Mouse (Mus musculus): ENCODE data around the gene Vmn1r15. TPM values are rescaled to one million over a fixed set of nuclear protein-coding genes. Genes with fewer than 3 reads are reported as not detected.

Gene Vmn1r15
- polyA plus RNA-seq (2011; ENCODE audit: insufficient read depth, insufficient read length, low read depth, missing spikeins) = 0.33 TPM in 1 of 2 replicates, not detected in the other

DNA sequence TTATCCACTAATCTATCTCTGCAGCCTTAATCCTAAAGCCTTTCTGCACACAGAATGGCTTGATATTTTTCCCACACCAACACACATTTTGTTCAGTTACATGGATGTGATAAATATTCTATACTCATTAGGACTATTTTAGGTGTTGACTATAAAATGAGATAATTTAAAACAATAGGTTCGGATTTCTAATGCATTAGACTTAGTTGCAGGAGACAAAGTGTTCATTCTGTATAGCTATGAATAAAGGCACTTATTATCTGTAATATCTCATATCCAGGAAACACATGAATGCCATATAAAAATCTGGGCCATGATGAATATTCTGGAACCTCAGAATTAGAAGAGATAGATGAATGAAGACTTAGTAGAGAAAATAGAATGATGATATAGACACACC, at the start of gene Vmn1r15:
Gene Vmn1r15, plus strand, starts transcription at position 301 of the 400 bp plus-strand sequence.
- no peaks in the 10 kb centered on the region for H3K4me1 ChIP-seq (ENCODE audit: control insufficient read depth, insufficient read depth, low read length)
- H3K27ac ChIP-seq (ENCODE audit: insufficient read depth, low read length) = no peak within 1 kb of the TSS
- H3K27me3 ChIP-seq (ENCODE audit: control insufficient read depth, insufficient read depth, low read length, poor library complexity, severe bottlenecking) = no peaks in the 10 kb centered on the region
- TF ChIP-seq CTCF (IDR thresholded peaks at IDR 0.05; ENCODE audit: low read depth, low read length) = no peak
- no peak for TF ChIP-seq POLR2A (IDR thresholded peaks at IDR 0.05; ENCODE audit: insufficient read depth, low read length)
- no peak for TF ChIP-seq EP300 (IDR thresholded peaks at IDR 0.05; ENCODE audit: insufficient read depth, low read depth, low read length)
- no peaks in the 10 kb centered on the region for H3K9me3 ChIP-seq (replicated peaks; ENCODE audit: control insufficient read depth, insufficient read depth, low read length, poor library complexity, severe bottlenecking)
- H3K4me3 ChIP-seq (ENCODE audit: low read depth, low read length) = no peak within 1 kb of the TSS
- H3K36me3 ChIP-seq (ENCODE audit: control insufficient read depth, insufficient read depth, low read length, poor library complexity, severe bottlenecking) = no peaks in the 10 kb centered on the region
- H3K9ac ChIP-seq (ENCODE audit: low read depth, poor library complexity, severe bottlenecking) = no peak within 1 kb of the TSS

DNA sequence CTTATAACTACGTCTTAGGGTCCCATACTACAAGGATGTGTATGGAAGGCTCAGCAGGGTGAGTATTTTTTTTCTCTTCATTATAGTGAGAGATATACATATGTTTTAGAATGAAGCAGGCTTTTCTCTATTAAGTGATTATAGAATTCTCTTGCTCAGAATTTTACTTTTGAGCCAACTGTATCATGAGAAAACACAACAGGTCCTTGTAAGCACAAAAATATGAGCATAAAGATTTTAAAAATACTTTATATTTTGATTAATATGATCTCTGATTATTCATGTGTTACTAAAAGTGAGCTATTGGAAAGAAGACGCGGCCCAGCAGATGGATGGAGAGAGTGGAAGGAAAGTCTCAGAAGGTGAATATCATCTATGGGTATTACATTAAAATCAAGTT, 26.4 kb upstream of the Vmn1r15 start, which contains the start of gene Vmn1r14:
Gene Vmn1r14, plus strand, starts transcription at position 301 of the 400 bp plus-strand sequence.
- no peaks in the 10 kb centered on the region for H3K9me3 ChIP-seq (replicated peaks; ENCODE audit: control insufficient read depth, insufficient read depth, low read length, poor library complexity, severe bottlenecking)
- H3K4me3 ChIP-seq (ENCODE audit: low read depth, low read length) = no peak within 1 kb of the TSS
- H3K27me3 ChIP-seq (ENCODE audit: control insufficient read depth, insufficient read depth, low read length, poor library complexity, severe bottlenecking) = no peaks in the 10 kb centered on the region
- no peaks in the 10 kb centered on the region for H3K4me1 ChIP-seq (ENCODE audit: control insufficient read depth, insufficient read depth, low read length)
- H3K36me3 ChIP-seq (ENCODE audit: control insufficient read depth, insufficient read depth, low read length, poor library complexity, severe bottlenecking) = no peaks in the 10 kb centered on the region
- no peak within 1 kb of the TSS for H3K9ac ChIP-seq (ENCODE audit: low read depth, poor library complexity, severe bottlenecking)
- no peak for TF ChIP-seq POLR2A (IDR thresholded peaks at IDR 0.05; ENCODE audit: insufficient read depth, low read length)
- no peak for TF ChIP-seq EP300 (IDR thresholded peaks at IDR 0.05; ENCODE audit: insufficient read depth, low read depth, low read length)
- no peak for TF ChIP-seq CTCF (IDR thresholded peaks at IDR 0.05; ENCODE audit: low read depth, low read length)
- no peak within 1 kb of the TSS for H3K27ac ChIP-seq (ENCODE audit: insufficient read depth, low read length)

GRCm38 (mm10) chr6:57260990-57261389, 3.2 kb downstream of the Vmn1r15 start:
- H3K27ac ChIP-seq (ENCODE audit: insufficient read depth, low read length) = no peak overlapping the region

GRCm38 (mm10) chr6:57271881-57272280, 14.1 kb downstream of the Vmn1r15 start:
- no peak for TF ChIP-seq EP300 (IDR thresholded peaks at IDR 0.05; ENCODE audit: insufficient read depth, low read depth, low read length)
- TF ChIP-seq CTCF (IDR thresholded peaks at IDR 0.05; ENCODE audit: low read depth, low read length) = no peak
- no peak for TF ChIP-seq POLR2A (IDR thresholded peaks at IDR 0.05; ENCODE audit: insufficient read depth, low read length)
- H3K9ac ChIP-seq (ENCODE audit: low read depth, poor library complexity, severe bottlenecking) = no peak overlapping the region
- H3K9me3 ChIP-seq (replicated peaks; ENCODE audit: control insufficient read depth, insufficient read depth, low read length, poor library complexity, severe bottlenecking) = no peaks in the 10 kb centered on the region
- H3K27ac ChIP-seq (ENCODE audit: insufficient read depth, low read length) = no peak overlapping the region
- H3K4me1 ChIP-seq (ENCODE audit: control insufficient read depth, insufficient read depth, low read length) = no peaks in the 10 kb centered on the region
- H3K4me3 ChIP-seq (ENCODE audit: low read depth, low read length) = no peak overlapping the region
- no peaks in the 10 kb centered on the region for H3K36me3 ChIP-seq (ENCODE audit: control insufficient read depth, insufficient read depth, low read length, poor library complexity, severe bottlenecking)
- H3K27me3 ChIP-seq (ENCODE audit: control insufficient read depth, insufficient read depth, low read length, poor library complexity, severe bottlenecking) = no peaks in the 10 kb centered on the region

More at GRCm38 (mm10) chr6:57260990-57261389, 3.2 kb downstream of the Vmn1r15 start:
- Histone ChIP-seq H3K36me3 (ENCODE audit: control insufficient read depth, insufficient read depth, low read length, poor library complexity, severe bottlenecking) (no peaks in the 10 kb centered on the region), H3K27me3 (ENCODE audit: control insufficient read depth, insufficient read depth, low read length, poor library complexity, severe bottlenecking) (no peaks in the 10 kb centered on the region), H3K9ac (ENCODE audit: low read depth, poor library complexity, severe bottlenecking) (no peak overlapping the region), H3K9me3 (replicated peaks; ENCODE audit: control insufficient read depth, insufficient read depth, low read length, poor library complexity, severe bottlenecking) (no peaks in the 10 kb centered on the region), H3K4me1 (ENCODE audit: control insufficient read depth, insufficient read depth, low read length) (no peaks in the 10 kb centered on the region), H3K4me3 (ENCODE audit: low read depth, low read length) (no peak overlapping the region)
- TF ChIP-seq EP300 (IDR thresholded peaks at IDR 0.05; ENCODE audit: insufficient read depth, low read depth, low read length) (no peak), POLR2A (IDR thresholded peaks at IDR 0.05; ENCODE audit: insufficient read depth, low read length) (no peak), CTCF (IDR thresholded peaks at IDR 0.05; ENCODE audit: low read depth, low read length) (no peak)

DNA sequence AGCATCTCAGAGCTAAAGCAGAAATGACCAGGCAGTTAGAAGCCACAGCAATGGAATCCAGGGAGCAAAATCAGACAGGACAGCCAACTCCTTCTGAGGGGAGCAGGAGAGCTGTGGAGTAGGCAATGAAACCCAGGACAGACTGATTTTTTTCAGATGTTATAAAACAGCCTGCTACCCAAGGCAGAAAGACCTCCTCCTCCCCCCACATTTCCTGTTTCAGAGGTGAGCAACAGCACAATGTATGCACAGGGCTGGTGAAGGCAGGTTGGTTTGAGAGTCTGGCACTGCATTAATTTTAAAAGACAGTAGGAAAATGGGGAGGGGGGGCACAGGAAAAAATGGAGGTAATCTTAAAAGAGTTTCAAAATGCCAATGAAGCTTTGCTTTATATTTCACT, 14.8 kb downstream of the Vmn1r15 start:
- no peaks in the 10 kb centered on the region for H3K4me1 ChIP-seq (ENCODE audit: control insufficient read depth, insufficient read depth, low read length)
- TF ChIP-seq POLR2A (IDR thresholded peaks at IDR 0.05; ENCODE audit: insufficient read depth, low read length) (no peak), CTCF (IDR thresholded peaks at IDR 0.05; ENCODE audit: low read depth, low read length) (no peak), EP300 (IDR thresholded peaks at IDR 0.05; ENCODE audit: insufficient read depth, low read depth, low read length) (no peak)
- H3K9ac ChIP-seq (ENCODE audit: low read depth, poor library complexity, severe bottlenecking) = no peak overlapping the region
- no peaks in the 10 kb centered on the region for H3K27me3 ChIP-seq (ENCODE audit: control insufficient read depth, insufficient read depth, low read length, poor library complexity, severe bottlenecking)
- no peaks in the 10 kb centered on the region for H3K36me3 ChIP-seq (ENCODE audit: control insufficient read depth, insufficient read depth, low read length, poor library complexity, severe bottlenecking)
- H3K27ac ChIP-seq (ENCODE audit: insufficient read depth, low read length) = no peak overlapping the region
- no peaks in the 10 kb centered on the region for H3K9me3 ChIP-seq (replicated peaks; ENCODE audit: control insufficient read depth, insufficient read depth, low read length, poor library complexity, severe bottlenecking)
- H3K4me3 ChIP-seq (ENCODE audit: low read depth, low read length) = no peak overlapping the region

GRCm38 (mm10) chr6:57278952-57279351, 21.2 kb downstream of the Vmn1r15 start:
- no peak overlapping the region for H3K4me3 ChIP-seq (ENCODE audit: low read depth, low read length)
- no peak overlapping the region for H3K9ac ChIP-seq (ENCODE audit: low read depth, poor library complexity, severe bottlenecking)
- no peaks in the 10 kb centered on the region for H3K27me3 ChIP-seq (ENCODE audit: control insufficient read depth, insufficient read depth, low read length, poor library complexity, severe bottlenecking)
- no peaks in the 10 kb centered on the region for H3K9me3 ChIP-seq (replicated peaks; ENCODE audit: control insufficient read depth, insufficient read depth, low read length, poor library complexity, severe bottlenecking)
- H3K36me3 ChIP-seq (ENCODE audit: control insufficient read depth, insufficient read depth, low read length, poor library complexity, severe bottlenecking) = no peaks in the 10 kb centered on the region
- TF ChIP-seq EP300 (IDR thresholded peaks at IDR 0.05; ENCODE audit: insufficient read depth, low read depth, low read length) = no peak
- H3K4me1 ChIP-seq (ENCODE audit: control insufficient read depth, insufficient read depth, low read length) = no peaks in the 10 kb centered on the region
- no peak overlapping the region for H3K27ac ChIP-seq (ENCODE audit: insufficient read depth, low read length)

Other genes with a start within 250 kb of the Vmn1r15 start
- not detected in 2 replicates for gene Vmn1r7, start 232.6 kb upstream of the Vmn1r15 start, polyA plus RNA-seq (2011; ENCODE audit: insufficient read depth, insufficient read length, low read depth, missing spikeins)
- not detected in 2 replicates for gene Vmn1r8, start 225.7 kb upstream of the Vmn1r15 start, polyA plus RNA-seq (2011; ENCODE audit: insufficient read depth, insufficient read length, low read depth, missing spikeins)
- gene Vmn1r9, start 191.2 kb upstream of the Vmn1r15 start, polyA plus RNA-seq (2011; ENCODE audit: insufficient read depth, insufficient read length, low read depth, missing spikeins) = not detected in 2 replicates
- not detected in 2 replicates for gene Vmn1r10, start 148.5 kb upstream of the Vmn1r15 start, polyA plus RNA-seq (2011; ENCODE audit: insufficient read depth, insufficient read length, low read depth, missing spikeins)
- not detected in 2 replicates for gene Vmn1r11, start 124.5 kb upstream of the Vmn1r15 start, polyA plus RNA-seq (2011; ENCODE audit: insufficient read depth, insufficient read length, low read depth, missing spikeins)
- not detected in 2 replicates for gene Vmn1r12, start 101.0 kb upstream of the Vmn1r15 start, polyA plus RNA-seq (2011; ENCODE audit: insufficient read depth, insufficient read length, low read depth, missing spikeins)
- 1.7 and 1.8 TPM in 2 replicates for gene Vmn1r13, start 54.7 kb upstream of the Vmn1r15 start, polyA plus RNA-seq (2011; ENCODE audit: insufficient read depth, insufficient read length, low read depth, missing spikeins)
- gene Vmn1r14, start 26.3 kb upstream of the Vmn1r15 start, polyA plus RNA-seq (2011; ENCODE audit: insufficient read depth, insufficient read length, low read depth, missing spikeins) = not detected in 2 replicates
- not detected in 2 replicates for gene Vmn1r16, start 71.5 kb downstream of the Vmn1r15 start, polyA plus RNA-seq (2011; ENCODE audit: insufficient read depth, insufficient read length, low read depth, missing spikeins)
- gene Vmn1r17, start 105.8 kb downstream of the Vmn1r15 start, polyA plus RNA-seq (2011; ENCODE audit: insufficient read depth, insufficient read length, low read depth, missing spikeins) = not detected in 2 replicates
- gene Vmn1r18, start 137.8 kb downstream of the Vmn1r15 start, polyA plus RNA-seq (2011; ENCODE audit: insufficient read depth, insufficient read length, low read depth, missing spikeins) = 0.05 and 0.09 TPM in 2 replicates
- not detected in 2 replicates for gene Vmn1r19, start 145.8 kb downstream of the Vmn1r15 start, polyA plus RNA-seq (2011; ENCODE audit: insufficient read depth, insufficient read length, low read depth, missing spikeins)
- not detected in 2 replicates for gene Vmn1r20, start 171.0 kb downstream of the Vmn1r15 start, polyA plus RNA-seq (2011; ENCODE audit: insufficient read depth, insufficient read length, low read depth, missing spikeins)

Data from ES-Bruce4 (cell line).